Mouse (Mus musculus) bone marrow, adult 2 months (tissue): ENCODE measurements around the gene Eps8.

Experiments used
- CTCF ChIP-seq: fragments of 200-500 bp; IDR thresholded peaks from 2 replicates; pipeline ENCODE4 v1.5.1; 2011; ENCODE audit warnings: low read length, control low read depth; ENCODE audit not compliant: control insufficient read depth, insufficient read depth
- POLR2A ChIP-seq: fragments of 200-500 bp; IDR thresholded peaks from 2 replicates; pipeline ENCODE4 v1.6.1; 2011; ENCODE audit warnings: low read depth, mild to moderate bottlenecking, control low read depth, low read length, borderline replicate concordance; ENCODE audit not compliant: control insufficient read depth

GRCm38 (mm10) chr6:137463771-137464170 is 190.9 kb downstream of the Eps8 start:
- no peak for TF ChIP-seq CTCF
- no peak for TF ChIP-seq POLR2A
